Mouse (Mus musculus) right cerebral cortex, adult 18-20 months (tissue): ENCODE measurements around the gene Vmn2r95.
"Not testable (repeated sequence)": the region's sequence is repeated elsewhere in the genome, so short reads cannot be mapped to it uniquely, and the experiment has no call there.

Source experiments
- DNase-seq: peaks from one replicate; pipeline ENCODE4 v3.0.0; 2022; ENCODE audit warnings: mixed read lengths

Vmn2r95 gene

DNA sequence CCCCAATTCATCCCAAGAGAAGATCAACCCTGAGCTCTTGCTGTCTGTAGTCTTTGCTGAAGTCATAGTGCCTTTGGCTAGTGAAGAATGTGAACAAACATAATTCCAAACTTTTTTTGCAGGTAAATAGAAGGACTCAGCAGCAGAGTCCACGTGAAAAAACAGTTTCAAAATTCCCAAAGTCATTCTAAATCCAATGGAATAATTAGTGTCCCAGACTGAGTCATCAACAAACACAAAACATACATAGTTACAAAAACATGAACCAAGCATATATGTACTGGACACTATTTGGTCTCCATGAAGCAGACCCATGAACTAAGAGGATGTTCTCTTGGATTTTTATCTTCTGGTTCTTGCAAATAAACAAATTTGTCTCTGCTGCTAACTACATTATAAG, at the start of gene Vmn2r95:
Gene Vmn2r95 (plus strand): TSS at position 301 of the 400 bp plus-strand sequence.
- DNase-seq: no peak

DNA sequence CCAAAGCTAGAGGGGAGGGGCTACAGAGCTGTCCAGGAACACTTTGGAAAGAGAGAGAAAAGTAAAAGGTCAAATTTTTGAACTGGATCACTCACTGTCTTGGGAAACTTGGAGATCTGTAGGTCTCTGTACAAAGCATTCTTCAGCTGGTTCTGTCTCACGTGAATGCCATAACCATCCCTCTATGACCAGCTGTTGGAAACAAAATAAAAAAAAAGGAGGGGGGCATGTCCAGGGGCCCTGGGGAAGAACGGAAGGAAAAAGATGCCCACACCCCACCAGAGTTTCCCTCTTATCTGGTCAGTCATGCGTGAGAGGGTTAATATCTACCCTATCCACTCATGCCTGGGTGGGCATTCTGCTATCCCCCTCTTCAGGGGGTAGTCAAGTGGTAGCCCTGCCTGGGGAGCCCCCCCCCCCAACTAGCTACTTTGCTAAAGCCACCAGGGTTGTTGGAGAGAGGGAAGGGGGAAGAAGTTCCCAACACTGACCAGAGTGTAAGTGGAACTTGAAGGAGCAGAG, 31.8 kb downstream of the Vmn2r95 start:
- DNase-seq: no peak

DNA sequence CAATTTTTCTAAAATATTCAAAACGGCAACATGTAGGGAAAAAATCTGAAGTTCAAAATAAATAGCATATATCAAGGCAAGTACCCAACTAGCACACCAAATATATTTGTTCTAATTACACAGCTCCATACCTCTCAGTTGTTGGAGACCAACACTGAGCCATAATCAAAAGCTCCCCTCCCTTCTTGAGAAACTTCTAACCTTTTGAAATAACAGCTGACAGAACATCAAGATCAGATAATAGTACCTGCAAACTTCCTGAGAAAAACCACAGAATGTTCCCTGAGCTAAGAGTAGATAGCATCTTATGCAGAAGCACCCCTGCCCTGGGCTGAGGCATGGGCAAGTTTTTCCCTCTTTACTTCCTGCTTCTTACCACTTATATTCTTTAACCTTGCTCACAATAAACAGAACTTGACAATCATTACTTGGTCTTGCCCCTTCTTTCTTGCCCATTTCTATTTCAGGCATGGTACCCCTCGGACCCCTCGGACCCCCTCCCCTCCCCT, 34.3 kb downstream of the Vmn2r95 start:
- DNase-seq: not testable (repeated sequence)

DNA sequence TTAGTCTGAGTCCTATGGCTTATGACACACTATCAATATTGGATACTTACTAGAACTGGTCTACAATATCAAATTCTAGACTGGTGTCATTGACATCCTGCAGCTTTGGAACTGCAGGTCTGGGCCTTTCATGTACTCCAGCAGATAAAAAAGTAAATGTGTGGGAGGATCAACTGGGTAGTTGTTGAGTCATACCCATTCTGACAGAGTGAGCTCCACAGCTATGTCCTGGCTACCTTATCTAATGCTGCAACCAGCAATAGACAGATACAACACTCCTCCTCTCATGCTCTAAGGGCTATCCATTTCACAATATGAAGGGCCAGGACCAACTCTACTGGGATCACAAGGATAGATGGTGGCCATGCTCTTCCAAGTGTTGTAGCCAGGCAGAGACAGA, 38.8 kb downstream of the Vmn2r95 start:
- DNase-seq: no peak

DNA sequence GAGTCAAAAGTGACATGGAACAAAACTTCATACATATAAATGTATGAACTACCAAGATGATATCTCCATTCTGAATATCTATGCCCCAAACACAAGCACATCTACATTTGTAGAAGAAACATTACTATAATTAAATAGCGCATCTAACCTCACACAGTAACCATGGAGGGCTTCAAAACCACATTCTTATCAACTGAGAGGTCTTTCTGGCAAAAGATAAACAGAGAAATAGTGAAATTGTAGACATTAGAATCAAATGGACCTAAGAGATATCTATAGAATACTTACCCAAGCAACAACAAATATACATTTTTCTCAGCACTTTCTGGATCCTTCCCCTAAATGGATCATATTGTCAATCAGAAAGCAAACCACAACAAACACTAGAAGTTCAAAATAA, 56.0 kb downstream of the Vmn2r95 start:
- no peak for DNase-seq
